Mouse (Mus musculus) MEL (cell line): Measurements from ENCODE around the gene Mark1. TPM values are rescaled to one million over a fixed set of nuclear protein-coding genes. Genes with fewer than 3 reads are reported as not detected.

Experiments used
- DNase-seq: peaks from one replicate; pipeline ENCODE4 v3.0.0; 2011; ENCODE audit warnings: low read depth, low spot score
- H3K27ac ChIP-seq: 2 replicates; pipeline ENCODE4 v1.5.1; 2012; ENCODE audit warnings: low read depth, mild to moderate bottlenecking, control low read depth, low read length, moderate library complexity; ENCODE audit not compliant: control insufficient read depth
- H3K27me3 ChIP-seq, 2 experiments: fragments of 150-350 bp in 1 of 2; sonication (generic) in 1 of 2; 2 replicates each; pipeline ENCODE4 v1.6.1; 2012; ENCODE audit warnings: low read length in 2 of 2, mild to moderate bottlenecking in 2 of 2, improper control_type of control experiment in 1 of 2, moderate library complexity in 1 of 2; ENCODE audit not compliant: insufficient read depth in 2 of 2, control insufficient read depth in 1 of 2
- H3K36me3 ChIP-seq, 2 experiments: 2 replicates each; pipeline ENCODE4 v1.6.1; 2012 to 2014; ENCODE audit warnings: low read length in 2 of 2, improper control_type of control experiment in 1 of 2, inconsistent platforms in 1 of 2, mild to moderate bottlenecking in 1 of 2; ENCODE audit not compliant: insufficient read depth in 2 of 2, control insufficient read depth in 1 of 2
- H3K4me1 ChIP-seq, 2 experiments: fragments of 150-350 bp in 1 of 2; sonication (generic) in 1 of 2; 2 replicates each; pipeline ENCODE4 v1.6.1; 2012; ENCODE audit warnings: low read length in 2 of 2, improper control_type of control experiment in 1 of 2, mild to moderate bottlenecking in 1 of 2; ENCODE audit not compliant: insufficient read depth in 2 of 2, control insufficient read depth in 1 of 2
- H3K4me3 ChIP-seq, 2 experiments: fragments of 150-350 bp in 1 of 2; sonication (generic) in 1 of 2; 2 replicates each; pipeline ENCODE4 v1.5.1; 2012; ENCODE audit warnings: low read depth in 2 of 2, low read length in 2 of 2, mild to moderate bottlenecking in 2 of 2, moderate library complexity in 2 of 2, control low read depth in 1 of 2, improper control_type of control experiment in 1 of 2; ENCODE audit not compliant: control insufficient read depth in 1 of 2, insufficient read depth in 1 of 2
- H3K79me2 ChIP-seq: 2 replicates; pipeline ENCODE4 v1.6.1; 2012; ENCODE audit warnings: mild to moderate bottlenecking, low read length, moderate library complexity; ENCODE audit not compliant: control insufficient read depth, poor library complexity, insufficient read depth
- H3K9ac ChIP-seq: 2 replicates; pipeline ENCODE4 v1.6.1; 2012; ENCODE audit warnings: low read depth, mild to moderate bottlenecking, control low read depth, low read length, moderate library complexity; ENCODE audit not compliant: control insufficient read depth, poor library complexity, severe bottlenecking
- H3K9me3 ChIP-seq: fragments of 150-350 bp; sonication (generic); replicated peaks from 2 replicates; pipeline ENCODE4 v1.6.1; 2012; ENCODE audit warnings: mild to moderate bottlenecking, low read length, improper control_type of control experiment, moderate library complexity; ENCODE audit not compliant: insufficient read depth
- BHLHE40 ChIP-seq: IDR thresholded peaks from 2 replicates; pipeline ENCODE4 v1.6.1; 2012; ENCODE audit warnings: low read depth, mild to moderate bottlenecking, inconsistent platforms, low read length, improper control_type of control experiment, borderline replicate concordance
- CHD1 ChIP-seq: IDR thresholded peaks from 2 replicates; pipeline ENCODE4 v1.6.1; 2012; ENCODE audit warnings: low read depth, mild to moderate bottlenecking, inconsistent platforms, low read length, improper control_type of control experiment
- CHD2 ChIP-seq: IDR thresholded peaks from 2 replicates; pipeline ENCODE4 v1.6.1; 2011; ENCODE audit warnings: low read length, improper control_type of control experiment
- CTCF ChIP-seq, 3 experiments: IDR thresholded peaks in 2 of 3; conservative IDR thresholded peaks in 1 of 3; 2 replicates each; pipeline ENCODE4 v1.5.1; 2011 to 2012; ENCODE audit warnings: low read length in 3 of 3, low read depth in 2 of 3, mild to moderate bottlenecking in 2 of 3, improper control_type of control experiment in 1 of 3, inconsistent platforms in 1 of 3, mixed read lengths in 1 of 3, moderate library complexity in 1 of 3; ENCODE audit not compliant: control insufficient read depth in 1 of 3, insufficient read depth in 1 of 3, poor library complexity in 1 of 3, severe bottlenecking in 1 of 3
- ELF1 ChIP-seq: IDR thresholded peaks from 2 replicates; pipeline ENCODE4 v1.6.1; 2014; ENCODE audit warnings: low read depth, mild to moderate bottlenecking, inconsistent platforms, low read length, improper control_type of control experiment, moderate library complexity
- EP300 ChIP-seq, 2 experiments: IDR thresholded peaks; 2 replicates each; pipeline ENCODE4 v1.6.1; 2011; ENCODE audit warnings: improper control_type of control experiment in 2 of 2, low read length in 2 of 2, low read depth in 1 of 2, mild to moderate bottlenecking in 1 of 2
- ETS1 ChIP-seq: IDR thresholded peaks from 2 replicates; pipeline ENCODE4 v1.6.1; 2012; ENCODE audit warnings: low read depth, mild to moderate bottlenecking, inconsistent platforms, low read length, improper control_type of control experiment, moderate library complexity
- GABPA ChIP-seq: IDR thresholded peaks from 2 replicates; pipeline ENCODE4 v1.6.1; 2012; ENCODE audit warnings: low read depth, mild to moderate bottlenecking, inconsistent platforms, low read length, improper control_type of control experiment, moderate library complexity
- GATA1 ChIP-seq: IDR thresholded peaks from 2 replicates; pipeline ENCODE4 v1.6.1; 2011; ENCODE audit warnings: low read depth, low read length, improper control_type of control experiment
- KAT2A ChIP-seq: conservative IDR thresholded peaks from 2 replicates; pipeline ENCODE4 v1.6.1; 2012; ENCODE audit warnings: low read depth, low read length, improper control_type of control experiment, inconsistent platforms
- MAFK ChIP-seq: IDR thresholded peaks from 2 replicates; pipeline ENCODE4 v1.6.1; 2011; ENCODE audit warnings: low read depth, mild to moderate bottlenecking, low read length, improper control_type of control experiment, borderline replicate concordance
- MAX ChIP-seq: IDR thresholded peaks from 2 replicates; pipeline ENCODE4 v1.6.1; 2011; ENCODE audit warnings: low read length, improper control_type of control experiment
- MAZ ChIP-seq: IDR thresholded peaks from 2 replicates; pipeline ENCODE4 v1.6.1; 2012; ENCODE audit warnings: low read depth, mild to moderate bottlenecking, inconsistent platforms, low read length, improper control_type of control experiment
- MEF2A ChIP-seq: IDR thresholded peaks from 2 replicates; pipeline ENCODE4 v1.6.1; 2014; ENCODE audit warnings: low read depth, mild to moderate bottlenecking, inconsistent platforms, low read length, improper control_type of control experiment; ENCODE audit not compliant: poor library complexity, insufficient replicate concordance, severe bottlenecking; ENCODE audit errors: extremely low read depth
- MXI1 ChIP-seq: IDR thresholded peaks from 2 replicates; pipeline ENCODE4 v1.6.1; 2011; ENCODE audit warnings: mild to moderate bottlenecking, low read depth, low read length, improper control_type of control experiment
- MYB ChIP-seq: IDR thresholded peaks from 2 replicates; pipeline ENCODE4 v1.6.1; 2011; ENCODE audit warnings: mild to moderate bottlenecking, low read depth, low read length, improper control_type of control experiment
- MYC ChIP-seq: IDR thresholded peaks from 2 replicates; pipeline ENCODE4 v1.6.1; 2011; ENCODE audit warnings: low read depth, mild to moderate bottlenecking, low read length, improper control_type of control experiment, moderate library complexity
- NELFE ChIP-seq: IDR thresholded peaks from 2 replicates; pipeline ENCODE4 v1.6.1; 2011; ENCODE audit warnings: low read depth, low read length, improper control_type of control experiment
- POLR2AphosphoS2 ChIP-seq: IDR thresholded peaks from 2 replicates; pipeline ENCODE4 v1.6.1; 2011; ENCODE audit warnings: low read length, improper control_type of control experiment
- RAD21 ChIP-seq: IDR thresholded peaks from 2 replicates; pipeline ENCODE4 v1.6.1; 2011; ENCODE audit warnings: mild to moderate bottlenecking, low read depth, low read length, improper control_type of control experiment
- SIN3A ChIP-seq: IDR thresholded peaks from 2 replicates; pipeline ENCODE4 v1.6.1; 2012; ENCODE audit warnings: low read length, improper control_type of control experiment, inconsistent platforms
- SMC3 ChIP-seq: IDR thresholded peaks from 2 replicates; pipeline ENCODE4 v1.6.1; 2011; ENCODE audit warnings: low read depth, low read length, improper control_type of control experiment
- TAL1 ChIP-seq: IDR thresholded peaks from 2 replicates; pipeline ENCODE4 v1.6.1; 2012; ENCODE audit warnings: mild to moderate bottlenecking, inconsistent platforms, low read length, moderate library complexity, mixed read lengths
- TBP ChIP-seq: IDR thresholded peaks from 2 replicates; pipeline ENCODE4 v1.8.0; 2011; ENCODE audit warnings: low read depth, low read length, improper control_type of control experiment
- TCF12 ChIP-seq: IDR thresholded peaks from 2 replicates; pipeline ENCODE4 v1.6.1; 2014; ENCODE audit warnings: low read depth, mild to moderate bottlenecking, inconsistent platforms, low read length, improper control_type of control experiment, moderate library complexity
- UBTF ChIP-seq: IDR thresholded peaks from 2 replicates; pipeline ENCODE4 v1.6.1; 2012; ENCODE audit warnings: low read depth, mild to moderate bottlenecking, inconsistent platforms, low read length, improper control_type of control experiment, moderate library complexity, borderline replicate concordance; ENCODE audit not compliant: insufficient read depth
- USF2 ChIP-seq, 2 experiments: IDR thresholded peaks; 2 replicates each; pipeline ENCODE4 v1.6.1; 2011 to 2012; ENCODE audit warnings: improper control_type of control experiment in 2 of 2, low read length in 2 of 2, borderline replicate concordance in 1 of 2, inconsistent platforms in 1 of 2, low read depth in 1 of 2, mild to moderate bottlenecking in 1 of 2; ENCODE audit not compliant: insufficient read depth in 1 of 2
- ZC3H11A ChIP-seq: IDR thresholded peaks from 2 replicates; pipeline ENCODE4 v1.6.1; 2012; ENCODE audit warnings: low read depth, mild to moderate bottlenecking, inconsistent platforms, low read length, improper control_type of control experiment
- ZKSCAN1 ChIP-seq: IDR thresholded peaks from 2 replicates; pipeline ENCODE4 v1.6.1; 2012; ENCODE audit warnings: low read depth, mild to moderate bottlenecking, inconsistent platforms, low read length, improper control_type of control experiment, moderate library complexity
- ZMIZ1 ChIP-seq: IDR thresholded peaks from 2 replicates; pipeline ENCODE4 v1.6.1; 2012; ENCODE audit warnings: low read depth, mild to moderate bottlenecking, inconsistent platforms, low read length, improper control_type of control experiment, moderate library complexity
- ZNF384 ChIP-seq: IDR thresholded peaks from 2 replicates; pipeline ENCODE4 v1.6.1; 2012; ENCODE audit warnings: low read depth, mild to moderate bottlenecking, inconsistent platforms, low read length, improper control_type of control experiment
- polyA plus RNA-seq, 2 experiments: library from polyadenylated mRNA; stranded (reverse) in 1 of 2; unstranded in 1 of 2; fragments of >175 nt in 1 of 2; fragments of >200 nt in 1 of 2; gene quantifications; 2 replicates each; pipeline versions ENCODE4 v1.2.1 to v1.2.4; 2012; ENCODE audit warnings: low replicate concordance in 2 of 2, low read depth in 1 of 2; ENCODE audit not compliant: insufficient read length in 2 of 2, insufficient read depth in 1 of 2, missing spikeins in 1 of 2
- total RNA-seq: library from RNA; depleted of rRNA; stranded (reverse); fragments of 300-350 nt; gene quantifications from 2 replicates; pipeline ENCODE4 v1.2.3, GENCODE M21; 2012

The Mark1 gene
- total and polyA plus RNA-seq, 3 experiments: not detected

GRCm38 (mm10) chr1:184851166-184851565 lies 148.2 kb downstream of the Mark1 start:
- Histone ChIP-seq H3K9ac (no peak overlapping the region), H3K9me3 (no peaks in the 10 kb centered on the region), H3K4me1 (peaks cover 3 to 7% of the 10 kb centered on the region in 2 experiments; a peak in 3 of 4 replicates), H3K36me3 (peaks cover 0 to 6% of the 10 kb centered on the region in 2 experiments; a peak in 1 of 4 replicates), H3K79me2 (no peaks in the 10 kb centered on the region), H3K27me3 (no peaks in the 10 kb centered on the region), H3K27ac (no peak overlapping the region), H3K4me3 (no peak overlapping the region)
- no peak for DNase-seq
- TF ChIP-seq ETS1 (no peak), CHD1 (no peak), MAFK (no peak), ZKSCAN1 (no peak), CHD2 (no peak), UBTF (no peak), USF2 (IDR thresholded peaks at IDR 0.05; ENCODE audit: borderline replicate concordance in 1 of 2, insufficient read depth in 1 of 2, low read depth in 1 of 2, low read length in 2 of 2) (no peak), MYC (no peak), MYB (no peak), MXI1 (no peak)

GRCm38 (mm10) chr1:184846973-184847372 lies 152.4 kb downstream of the Mark1 start:
- Histone ChIP-seq H3K27ac (no peak overlapping the region), H3K9ac (peak overlapping the region; percentile 51)
- TF ChIP-seq TCF12: no peak
- no peak for TF ChIP-seq ZNF384
- TF ChIP-seq CHD1: no peak
- no peak for TF ChIP-seq SMC3
- TF ChIP-seq GABPA: no peak
- no peak for TF ChIP-seq GATA1
- peak; percentile 69 for TF ChIP-seq BHLHE40
- no peak for TF ChIP-seq MAFK
- no peak; the same call in 1 of the 2 replicates for TF ChIP-seq MXI1
- no peak for TF ChIP-seq ETS1
- TF ChIP-seq POLR2AphosphoS2: no peak
- no peak for TF ChIP-seq MEF2A
- TF ChIP-seq EP300 (IDR thresholded peaks at IDR 0.05; ENCODE audit: low read depth in 1 of 2, low read length in 2 of 2): no peak
- peak; percentile 89 for TF ChIP-seq MAX
- TF ChIP-seq SIN3A: peak; percentile 35; the same call in 1 of the 2 replicates
- TF ChIP-seq KAT2A: no peak
- no peak for TF ChIP-seq MYB
- TF ChIP-seq RAD21: no peak
- TF ChIP-seq USF2 (IDR thresholded peaks at IDR 0.05; ENCODE audit: borderline replicate concordance in 1 of 2, insufficient read depth in 1 of 2, low read depth in 1 of 2, low read length in 2 of 2): no peak
- 0 out of 2 replicates have a peak, but pooled peaks have one; percentile 15 for TF ChIP-seq TBP
- TF ChIP-seq ELF1: no peak
- no peak for TF ChIP-seq CTCF (IDR thresholded peaks at IDR 0.05 in 2 of 3, conservative IDR thresholded peaks at IDR 0.05 in 1 of 3; ENCODE audit: control insufficient read depth in 1 of 3, insufficient read depth in 1 of 3, low read depth in 2 of 3, low read length in 3 of 3, poor library complexity in 1 of 3, severe bottlenecking in 1 of 3)
- TF ChIP-seq TAL1: peak; percentile 17; the same call in 1 of the 2 replicates
- no peak for TF ChIP-seq MAZ
- 0 out of 2 replicates have a peak, but pooled peaks have one; percentile 6 for TF ChIP-seq NELFE
- no peak for TF ChIP-seq ZMIZ1
- TF ChIP-seq ZC3H11A: no peak

More at GRCm38 (mm10) chr1:184846973-184847372, 152.4 kb downstream of the Mark1 start:
- H3K36me3 ChIP-seq: peaks cover 0 to 9% of the 10 kb centered on the region in 2 experiments; a peak in 2 of 4 replicates
- H3K27me3 ChIP-seq: no peaks in the 10 kb centered on the region
- peaks cover 23% of the 10 kb centered on the region for H3K79me2 ChIP-seq
- H3K9me3 ChIP-seq: no peaks in the 10 kb centered on the region
- DNase-seq: peak; percentile 49
- peak overlapping the region in 1 of 2 experiments; percentile 99; a peak in 2 of 4 replicates for H3K4me3 ChIP-seq
- peaks cover 6 to 10% of the 10 kb centered on the region in 2 experiments; a peak in 3 of 4 replicates for H3K4me1 ChIP-seq
